Mouse (Mus musculus) kidney, adult 2 months (tissue): Measurements from ENCODE around the gene Stard13.

Experiments used
- CTCF ChIP-seq: fragments of 200-500 bp; conservative IDR thresholded peaks from 2 replicates; pipeline ENCODE4 v1.5.1; 2011; ENCODE audit warnings: low read depth, mild to moderate bottlenecking, control low read depth, low read length, moderate library complexity, mixed read lengths; ENCODE audit not compliant: insufficient read depth, insufficient read length
- POLR2A ChIP-seq: fragments of 200-500 bp; IDR thresholded peaks from one replicate; pipeline ENCODE4 v1.6.1; 2011; ENCODE audit warnings: low read depth, low read length, control low read depth

- TF ChIP-seq CTCF (peak; percentile 15; the same call in 1 of the 2 replicates), POLR2A (no peak)
Observed at GRCm38 (mm10) chr5:151018450-151018849, 215.2 kb downstream of the Stard13 start.
